Mouse (Mus musculus): ENCODE data around the gene Lamtor4.

Gene Lamtor4

DNA sequence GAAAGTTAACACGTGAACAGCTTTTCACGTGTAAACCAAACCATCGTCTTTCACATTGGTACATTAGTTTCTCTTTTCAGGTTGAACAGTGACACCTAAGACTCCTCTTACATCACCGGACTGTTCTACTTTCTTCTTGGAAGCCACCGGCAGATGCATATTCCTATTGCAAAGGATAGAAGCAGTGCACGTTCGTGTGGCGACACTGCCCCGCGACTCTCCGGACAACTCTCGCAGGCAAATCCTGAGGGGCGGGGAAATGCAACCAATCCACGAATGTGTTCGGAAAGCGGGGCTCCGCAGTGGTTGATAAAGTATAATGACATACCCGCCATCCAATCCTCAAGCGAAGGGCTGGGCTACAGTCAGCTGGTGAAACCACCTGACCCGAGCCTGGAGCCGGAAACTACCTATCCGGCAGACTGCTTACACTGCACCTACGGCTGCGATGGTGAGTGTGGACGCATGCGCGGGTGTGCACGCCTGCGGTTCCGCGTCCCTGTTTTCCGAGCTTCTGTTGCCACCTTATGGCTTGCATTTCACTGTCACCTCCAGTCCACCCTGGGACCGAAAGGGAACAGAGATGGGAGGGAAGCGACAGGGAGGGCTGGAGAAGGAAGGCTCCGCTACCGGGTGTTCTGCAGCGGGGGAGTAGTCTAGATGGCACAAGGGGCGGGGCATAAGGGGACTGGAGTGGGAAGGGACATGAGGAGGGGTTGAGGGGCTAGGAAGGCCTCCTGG is at the start of gene Lamtor4:
Gene Lamtor4 (plus strand): TSS at position 130 of the 741 bp plus-strand sequence.
- DNase-seq (ENCODE audit: low read depth, low spot score), result peak; percentile 97

DNA sequence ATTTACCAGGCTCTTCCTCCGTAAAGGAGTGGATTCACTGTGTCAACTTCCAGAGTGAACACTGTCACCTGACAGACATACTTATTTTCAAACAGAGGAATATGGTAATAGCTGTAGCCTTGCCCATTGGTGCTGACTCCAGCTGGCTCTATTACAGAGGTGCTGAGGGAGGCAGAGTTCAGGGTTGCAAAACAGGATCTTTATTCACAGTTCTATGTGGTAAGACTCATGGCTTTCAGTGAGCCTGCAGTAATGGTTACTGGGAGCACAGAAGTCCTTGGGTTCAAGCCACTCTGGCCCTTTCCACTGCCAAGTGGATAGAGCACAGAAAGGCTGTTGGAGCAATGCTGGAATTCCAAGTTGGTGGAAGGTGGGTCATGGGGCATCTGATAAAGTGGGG is 48.0 kb upstream of the Lamtor4 start:
- no peak for DNase-seq (ENCODE audit: low read depth, low spot score)

DNA sequence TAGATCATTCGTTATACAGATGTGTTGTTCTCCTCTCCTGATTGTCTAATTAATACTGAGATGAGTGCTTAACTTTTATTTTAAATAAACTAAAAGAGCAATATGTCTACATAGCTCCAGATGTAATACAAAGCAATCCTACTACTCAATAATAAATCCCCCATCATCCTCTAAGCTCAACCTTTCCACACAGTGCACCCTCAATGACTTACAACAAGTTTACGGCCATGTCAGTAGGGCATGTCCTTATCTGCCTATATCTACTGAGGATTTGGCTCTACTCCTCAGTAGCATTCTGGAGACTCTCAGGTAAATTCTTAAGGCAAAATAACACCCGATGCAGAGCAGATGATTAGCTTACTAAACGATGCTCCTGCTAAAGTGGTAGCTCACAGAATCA is 47.4 kb upstream of the Lamtor4 start:
- no peak for DNase-seq (ENCODE audit: low read depth, low spot score)

DNA sequence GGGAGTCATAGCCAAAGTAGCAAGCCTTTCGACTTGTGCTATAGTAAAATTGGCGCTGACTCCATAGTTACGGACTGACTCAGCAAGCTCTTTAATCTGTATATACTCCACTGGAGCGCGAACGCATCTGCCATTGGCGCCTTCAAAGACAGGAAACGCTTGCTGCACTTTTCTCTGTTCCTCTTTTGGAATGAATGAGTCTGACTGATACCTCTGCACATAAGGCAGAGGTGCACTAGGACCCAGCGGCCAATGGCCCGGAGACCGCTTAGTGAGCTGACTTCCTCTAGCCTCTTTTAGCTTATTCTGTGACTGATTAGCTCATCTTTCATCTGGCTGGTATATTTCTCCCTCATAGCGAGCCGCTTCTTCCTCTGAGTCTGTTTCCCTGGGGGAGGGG is 38.6 kb upstream of the Lamtor4 start:
- peak; percentile 97 for DNase-seq (ENCODE audit: low read depth, low spot score)

DNA sequence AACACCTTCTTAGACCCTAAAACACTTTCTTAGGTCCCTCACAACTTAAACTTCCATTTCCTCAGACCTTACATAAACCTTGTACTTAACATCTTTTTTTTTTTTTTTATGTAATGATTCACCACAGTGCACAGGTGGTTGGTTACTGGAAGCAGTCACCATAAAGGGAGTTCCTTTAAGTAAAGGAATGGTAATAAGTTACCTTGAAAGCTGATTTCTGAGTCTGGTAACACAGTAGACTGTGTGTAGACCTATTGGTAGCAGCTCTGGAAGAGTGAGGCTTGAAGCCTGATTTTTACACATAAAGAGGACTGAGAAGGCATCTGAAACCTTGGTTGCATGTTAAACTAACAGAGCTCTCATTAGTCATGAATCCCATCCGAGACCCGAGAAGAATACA is 35.4 kb upstream of the Lamtor4 start:
- DNase-seq (ENCODE audit: low read depth, low spot score), result no peak

DNA sequence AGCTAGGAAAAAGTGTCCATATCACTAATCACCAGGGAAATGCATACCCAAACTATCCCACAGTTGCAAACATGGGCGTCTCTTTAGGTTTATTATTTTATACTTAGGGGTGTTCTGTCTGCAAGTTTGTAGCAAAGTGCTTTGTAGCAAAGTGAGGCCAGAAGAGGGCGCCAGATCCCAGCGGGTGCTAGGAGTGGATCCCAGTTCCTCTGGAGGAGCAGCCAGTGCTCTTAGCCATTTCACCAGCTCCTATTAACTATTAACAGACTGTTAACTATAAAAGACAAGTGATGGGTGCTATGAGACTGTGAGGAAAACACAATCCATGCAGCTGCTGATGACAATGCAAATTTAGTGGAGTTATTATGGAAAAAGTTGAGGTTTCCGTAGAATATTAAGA is 33.2 kb upstream of the Lamtor4 start:
- peak; percentile 88 for DNase-seq (ENCODE audit: low read depth, low spot score)

DNA sequence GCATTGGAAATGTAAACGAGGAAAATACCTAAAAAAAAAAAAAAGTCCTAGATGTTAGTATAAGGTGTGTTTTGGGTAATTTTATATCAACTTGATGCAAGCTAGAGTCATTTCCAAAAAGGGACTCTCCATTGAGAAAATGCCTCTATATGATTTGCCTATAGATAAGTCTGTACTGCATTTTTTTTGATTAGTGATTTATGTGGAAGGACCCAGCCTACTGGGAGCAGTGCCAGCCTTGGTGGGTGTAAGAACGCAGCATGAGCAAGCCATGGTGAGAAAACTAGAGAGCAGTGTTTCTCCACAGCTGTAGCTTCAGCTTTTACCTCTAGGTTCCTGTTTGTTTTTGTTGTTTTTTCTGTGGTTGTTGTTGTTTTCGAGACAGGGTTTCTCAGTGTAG is 32.0 kb upstream of the Lamtor4 start:
- DNase-seq (ENCODE audit: low read depth, low spot score), result no peak

DNA sequence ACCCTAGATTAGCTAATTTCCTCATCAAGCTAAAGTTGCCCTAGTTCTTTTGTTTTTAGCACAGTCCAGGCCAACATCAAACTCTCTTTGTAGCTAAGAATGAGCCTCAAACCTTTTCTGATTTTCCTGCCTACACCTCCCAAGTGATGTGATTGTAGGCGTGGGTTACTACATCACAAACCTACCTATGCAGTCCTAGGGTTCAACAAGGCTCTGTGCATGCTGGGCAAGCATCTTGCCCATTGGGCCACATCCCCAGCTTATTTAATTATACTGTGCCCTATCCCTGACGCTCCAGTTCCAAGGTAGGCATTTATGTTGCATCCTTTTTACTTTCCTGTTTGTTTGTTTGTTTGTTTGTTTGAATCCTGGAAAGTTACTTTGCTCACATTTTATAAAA is 29.6 kb upstream of the Lamtor4 start, which contains the start of gene Nxpe5:
Gene Nxpe5 (plus strand): TSS at position 199 of the 400 bp plus-strand sequence.
- DNase-seq (ENCODE audit: low read depth, low spot score), result no peak

DNA sequence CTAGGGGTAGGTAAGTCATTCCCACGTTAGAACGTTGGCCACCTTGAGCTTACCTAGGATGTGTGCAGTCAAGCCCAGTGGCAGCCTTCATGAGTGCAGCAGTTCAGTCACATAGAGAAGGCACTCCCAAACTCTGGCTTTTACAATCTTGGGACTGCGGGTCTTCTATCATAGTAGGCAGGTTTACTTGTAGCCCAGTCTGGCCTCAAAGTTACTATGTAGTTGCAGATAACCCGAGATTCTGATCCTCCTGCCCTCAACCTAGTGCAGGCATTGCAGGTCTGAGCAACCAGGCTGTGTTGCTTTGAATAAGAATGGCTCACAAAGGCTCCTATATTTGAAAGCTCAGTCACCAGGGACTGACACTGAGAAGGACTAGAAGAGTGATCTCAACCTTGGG is 28.8 kb upstream of the Lamtor4 start:
- DNase-seq (ENCODE audit: low read depth, low spot score), result no peak

DNA sequence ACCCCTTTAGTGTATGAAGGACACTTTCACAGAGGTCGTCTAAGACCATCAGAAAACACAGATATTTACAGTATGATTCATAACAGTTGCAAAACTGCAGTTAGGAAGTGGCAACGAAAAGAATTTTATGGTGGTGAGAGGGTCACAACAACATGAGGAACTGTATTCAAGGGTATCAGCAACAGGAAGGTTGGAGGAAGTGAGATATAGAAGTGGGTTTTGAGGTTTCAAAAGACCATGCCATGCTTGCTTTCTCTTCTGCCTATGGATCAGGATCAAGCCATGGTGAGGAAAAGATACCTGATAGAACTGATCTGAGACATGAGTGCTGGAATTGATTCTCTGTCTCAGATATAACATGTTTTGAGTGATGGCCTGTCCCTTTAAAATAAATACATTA is 27.9 kb upstream of the Lamtor4 start:
- DNase-seq (ENCODE audit: low read depth, low spot score), result peak; percentile 45

DNA sequence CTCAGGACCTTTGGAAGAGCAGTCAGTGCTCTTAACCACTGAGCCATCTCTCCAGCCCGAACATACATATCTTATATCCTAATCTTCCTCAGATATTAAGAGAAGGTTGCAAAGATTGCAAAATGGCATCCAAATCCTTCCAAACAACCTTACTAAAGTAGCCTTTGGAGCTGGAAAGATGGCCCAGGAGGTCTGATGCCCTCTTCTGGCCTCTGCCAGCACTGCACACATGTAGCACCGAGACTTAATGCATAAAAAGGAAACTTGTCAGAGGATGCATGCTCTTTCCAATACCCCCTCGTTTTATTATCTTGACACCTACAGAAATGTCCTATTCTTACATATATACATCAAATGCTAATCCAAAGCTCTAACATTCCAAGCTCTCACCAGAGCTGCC is 27.3 kb upstream of the Lamtor4 start:
- peak; percentile 80 for DNase-seq (ENCODE audit: low read depth, low spot score)

DNA sequence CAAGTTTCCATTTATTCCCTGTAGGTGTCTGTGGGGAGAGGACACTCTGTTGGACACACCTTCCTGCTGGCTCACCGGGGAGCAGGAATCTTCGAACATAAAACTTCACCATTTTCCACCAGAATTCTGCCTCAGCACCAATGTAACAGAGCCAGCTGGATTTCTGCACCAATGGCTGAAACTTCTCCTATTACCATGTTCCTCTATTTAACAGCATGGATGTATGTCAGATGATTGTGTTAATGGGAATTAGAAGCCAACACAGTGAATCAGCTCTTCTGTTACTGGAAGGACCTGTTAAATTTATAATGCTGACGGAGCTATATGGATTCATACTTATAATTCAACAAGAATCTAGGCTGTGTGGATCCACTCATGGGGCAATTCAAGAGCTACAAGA is 25.8 kb upstream of the Lamtor4 start:
- no peak for DNase-seq (ENCODE audit: low read depth, low spot score)

DNA sequence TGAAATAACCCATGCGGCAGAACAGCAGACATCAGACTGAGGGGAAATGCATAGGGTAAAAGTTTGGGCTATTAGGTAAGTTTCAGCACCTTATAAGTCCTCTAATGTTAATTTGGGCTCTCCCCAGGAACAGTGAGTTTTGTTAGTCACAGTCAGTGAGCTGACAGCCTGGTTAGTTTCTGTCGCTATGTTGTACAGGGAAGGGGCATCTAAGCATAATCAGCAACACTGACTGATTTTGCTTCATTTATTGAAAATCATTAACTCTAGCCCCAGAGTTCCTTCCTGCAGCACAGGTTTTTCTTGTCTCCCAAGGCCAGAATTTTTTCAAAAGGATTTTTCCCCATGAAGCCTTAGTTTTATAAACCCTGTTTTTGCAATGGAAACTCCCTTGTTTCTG is 21.5 kb upstream of the Lamtor4 start:
- DNase-seq (ENCODE audit: low read depth, low spot score), result no peak

DNA sequence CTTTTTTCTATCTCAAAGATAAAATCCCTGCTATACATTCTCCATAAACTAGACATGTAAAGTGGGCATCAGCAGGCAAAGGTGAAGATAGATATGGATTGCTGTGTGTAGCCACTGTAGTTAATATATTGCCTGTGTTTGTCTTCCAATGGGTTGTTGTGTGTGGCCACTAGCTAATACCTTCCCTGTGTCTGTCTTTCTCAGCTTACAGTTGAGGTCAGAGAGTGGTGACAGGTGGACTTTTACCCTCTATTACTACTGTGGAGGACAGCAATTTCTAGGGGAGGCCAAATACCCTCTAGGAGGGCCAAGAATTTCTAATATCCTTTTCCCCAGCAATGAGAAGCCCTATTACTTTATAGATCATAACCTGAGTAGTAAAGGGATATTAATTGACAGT is 21.1 kb upstream of the Lamtor4 start:
- DNase-seq (ENCODE audit: low read depth, low spot score), result no peak

DNA sequence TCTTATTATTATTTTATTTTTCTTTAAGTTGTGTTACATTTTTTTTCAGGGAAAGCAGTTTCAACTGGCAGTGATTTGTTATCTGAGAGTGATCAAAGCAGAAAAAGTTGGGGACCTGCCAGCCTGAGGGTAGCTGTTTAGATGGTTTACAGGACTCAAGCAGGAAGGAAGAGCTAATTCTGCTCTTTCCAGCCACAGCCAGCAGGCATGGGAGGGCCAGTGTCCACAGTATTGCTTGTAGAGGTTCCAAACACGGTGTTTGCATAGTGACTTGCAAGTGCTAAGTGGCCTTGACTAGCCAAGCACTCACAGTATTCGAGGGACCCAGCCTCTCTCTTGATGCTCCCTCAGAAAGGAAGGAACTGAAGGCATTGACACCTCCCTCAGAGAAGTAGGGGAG is 13.8 kb upstream of the Lamtor4 start:
- DNase-seq (ENCODE audit: low read depth, low spot score), result no peak

DNA sequence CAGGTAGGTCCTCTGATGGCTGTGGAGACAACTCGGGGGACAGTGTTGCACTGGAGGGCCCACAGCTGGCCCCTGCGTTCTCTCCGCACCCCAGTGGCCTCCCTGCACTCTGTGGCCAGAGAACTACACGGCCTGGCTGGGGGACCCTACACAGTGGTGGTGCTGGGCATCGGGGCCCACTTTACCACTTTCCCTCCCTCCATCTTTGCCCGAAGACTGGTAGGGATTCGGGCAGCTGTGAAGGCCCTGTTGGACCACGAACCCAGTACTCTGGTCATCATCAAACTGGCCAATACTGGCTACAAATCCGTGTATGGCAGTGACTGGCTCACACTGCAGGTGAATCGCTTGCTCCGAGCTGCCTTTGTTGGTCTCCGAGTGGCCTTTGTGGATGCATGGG is 4.1 kb upstream of the Lamtor4 start:
- DNase-seq (ENCODE audit: low read depth, low spot score), result no peak

DNA sequence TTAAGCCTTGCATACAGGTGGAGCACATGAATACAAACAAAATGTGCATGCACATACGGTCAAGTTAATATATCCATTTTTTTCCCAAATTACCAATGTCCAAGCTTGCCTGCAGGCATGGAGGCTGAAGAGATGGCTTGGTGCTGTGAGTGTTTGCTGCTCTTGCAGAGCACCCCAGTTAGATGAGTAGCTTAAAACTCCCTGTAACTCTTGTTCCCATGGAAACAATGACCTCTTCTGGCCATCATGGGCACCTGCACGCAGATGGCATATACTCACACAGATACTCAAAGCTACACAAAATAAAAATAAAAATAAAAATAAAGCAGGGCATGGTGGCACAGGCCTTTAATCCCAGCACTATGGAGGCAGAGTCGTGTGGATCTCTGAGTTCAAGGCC is 2.2 kb upstream of the Lamtor4 start:
- DNase-seq (ENCODE audit: low read depth, low spot score), result no peak

DNA sequence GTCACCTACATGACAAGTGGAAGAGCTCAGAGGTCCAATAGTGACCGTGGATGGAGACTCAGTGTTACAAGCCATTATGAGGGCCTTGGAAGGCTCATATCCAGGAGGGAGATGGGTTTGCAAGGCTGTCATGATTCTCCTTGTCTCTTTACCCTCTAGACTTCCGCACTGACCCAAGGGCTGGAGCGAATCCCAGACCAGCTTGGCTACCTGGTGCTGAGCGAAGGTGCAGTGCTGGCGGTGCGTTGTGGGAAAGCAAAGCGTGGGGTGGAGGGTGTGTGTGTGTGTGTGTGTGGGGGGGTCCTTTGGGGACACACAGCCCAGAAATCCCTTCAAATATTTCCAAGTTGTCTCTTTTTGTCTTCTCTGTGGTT is 799 bp downstream of the Lamtor4 start:
- DNase-seq (ENCODE audit: low read depth, low spot score), result no peak

DNA sequence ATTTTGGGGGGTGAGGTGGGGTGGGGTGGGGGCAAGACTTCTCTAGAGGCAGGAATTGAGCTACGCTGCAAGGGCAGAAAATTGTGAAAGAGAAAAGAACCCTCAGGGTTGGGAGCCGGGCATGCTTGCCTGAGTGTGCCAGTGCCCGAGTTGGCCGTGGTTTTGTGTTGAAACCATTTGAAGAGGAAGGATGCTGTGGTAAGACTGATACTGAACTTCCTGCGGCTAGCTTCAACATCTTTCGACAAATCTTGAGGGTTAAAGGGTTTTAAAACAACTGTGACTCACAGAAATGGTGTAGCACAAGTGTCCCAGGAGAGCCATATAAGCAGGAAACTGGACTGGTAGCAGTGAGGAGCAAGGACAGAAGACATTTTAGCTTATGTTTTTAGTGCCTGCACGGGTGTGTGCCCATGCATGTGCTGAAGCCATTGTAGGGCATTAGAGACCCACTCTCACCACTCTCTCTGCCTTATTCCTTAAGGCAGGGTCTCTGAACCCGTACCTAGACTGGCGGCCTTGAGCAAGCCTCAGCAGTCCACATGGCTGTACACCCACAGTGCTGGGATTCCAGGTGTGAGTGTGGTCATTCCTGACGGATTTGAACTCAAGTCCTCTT is 1.8 kb downstream of the Lamtor4 start:
- peak; percentile 35 for DNase-seq (ENCODE audit: low read depth, low spot score)

DNA sequence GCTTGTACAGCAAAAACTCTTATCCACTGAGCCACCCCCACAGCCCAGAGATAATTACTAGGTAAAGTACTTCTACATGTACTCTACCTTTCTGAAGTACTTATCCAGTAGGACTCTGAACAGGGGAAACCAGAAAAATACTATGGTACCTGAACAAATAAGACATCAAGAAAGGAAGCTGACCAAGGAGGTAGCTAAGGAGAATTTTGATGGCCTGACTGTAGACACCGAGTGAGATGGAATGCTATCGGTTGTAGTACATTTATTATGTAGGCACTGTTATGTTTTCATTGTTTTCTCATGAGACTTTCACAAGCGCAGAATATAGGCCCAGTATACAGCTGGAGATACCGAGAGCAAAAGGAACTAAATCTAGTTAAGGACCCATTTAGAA is 2.3 kb downstream of the Lamtor4 start:
- no peak for DNase-seq (ENCODE audit: low read depth, low spot score)

DNA sequence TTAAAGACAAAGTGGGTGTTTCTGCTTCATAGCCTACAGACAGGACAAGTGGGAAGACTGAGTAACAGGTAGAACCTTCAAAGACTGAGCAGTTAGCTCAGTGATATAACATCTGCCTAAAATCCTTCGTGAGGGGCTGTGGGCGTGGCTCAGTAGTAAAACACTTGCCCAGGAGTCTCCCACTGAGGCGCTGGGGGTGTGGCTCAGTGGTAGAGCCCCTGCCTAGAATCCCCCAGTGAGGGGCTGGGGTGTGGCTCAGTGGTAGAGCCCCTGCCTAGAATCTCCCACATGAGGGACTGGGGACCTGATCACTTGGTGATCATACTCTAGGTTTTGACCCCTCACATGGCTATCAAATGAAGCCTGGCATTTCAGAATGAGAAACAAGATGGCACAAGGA is 2.8 kb downstream of the Lamtor4 start:
- DNase-seq (ENCODE audit: low read depth, low spot score), result no peak

DNA sequence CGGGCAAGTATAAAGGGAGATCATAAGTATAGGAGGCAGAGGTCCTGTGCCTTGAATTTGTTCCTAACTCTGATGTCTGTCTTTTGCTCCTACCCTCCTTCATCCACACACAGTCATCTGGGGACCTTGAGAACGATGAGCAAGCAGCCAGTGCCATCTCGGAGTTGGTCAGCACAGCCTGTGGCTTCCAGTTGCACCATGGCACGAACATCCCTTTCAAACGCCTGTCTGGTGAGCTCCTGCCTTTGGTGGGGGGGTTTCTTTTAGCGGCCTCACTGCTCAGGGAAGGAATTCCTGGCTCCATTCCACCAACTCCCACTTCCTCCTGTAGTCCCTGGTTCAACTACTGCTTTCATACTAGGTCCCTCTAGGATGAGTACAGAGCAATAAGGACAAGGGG is 3.3 kb downstream of the Lamtor4 start:
- DNase-seq (ENCODE audit: low read depth, low spot score), result no peak

DNA sequence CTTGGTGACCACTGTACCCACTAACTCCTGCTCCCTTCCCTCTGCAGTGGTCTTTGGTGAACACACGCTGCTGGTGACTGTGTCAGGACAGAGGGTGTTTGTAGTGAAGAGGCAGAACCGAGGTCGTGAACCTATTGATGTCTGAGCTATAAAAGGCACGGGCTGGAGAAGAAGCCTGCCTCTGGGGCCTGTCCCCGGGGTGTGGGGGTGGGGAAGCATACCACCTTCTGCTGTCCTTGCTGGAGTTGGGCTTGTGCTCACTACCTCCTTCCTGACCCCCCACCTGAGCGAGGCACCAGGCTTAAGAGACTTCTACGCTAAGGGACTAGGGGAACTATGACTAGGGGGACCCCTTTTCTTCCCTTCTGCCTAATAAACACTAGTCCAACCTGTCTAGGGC is 3.7 kb downstream of the Lamtor4 start:
- no peak for DNase-seq (ENCODE audit: low read depth, low spot score)

DNA sequence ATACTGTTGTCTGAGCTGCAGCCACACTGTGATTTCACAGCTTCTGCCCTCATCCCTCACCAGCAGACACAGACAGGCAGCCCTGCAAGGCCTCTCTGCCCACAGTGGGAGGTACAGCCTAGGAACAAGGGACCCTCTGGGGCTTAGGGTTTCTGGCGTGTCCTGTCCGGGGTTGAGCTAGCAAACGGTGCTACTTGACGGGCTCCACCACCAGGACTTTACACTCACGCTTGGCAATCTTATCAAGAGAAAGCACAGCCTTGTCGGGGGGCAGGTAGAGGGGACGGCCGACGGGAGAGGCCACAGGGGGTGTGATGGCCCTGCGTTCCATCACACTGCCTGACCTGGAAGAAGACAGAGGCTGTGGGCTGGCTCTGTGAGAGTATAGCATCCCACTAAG is 4.8 kb downstream of the Lamtor4 start:
- no peak for DNase-seq (ENCODE audit: low read depth, low spot score)

Measured in A20 (cell line).